Mouse (Mus musculus) kidney, adult 2 months (tissue): Measurements from ENCODE around the gene Ptprn.

ENCODE experiments used
- CTCF ChIP-seq: fragments of 200-500 bp; conservative IDR thresholded peaks from 2 replicates; pipeline ENCODE4 v1.5.1; 2011; ENCODE audit warnings: low read depth, mild to moderate bottlenecking, control low read depth, low read length, moderate library complexity, mixed read lengths; ENCODE audit not compliant: insufficient read depth, insufficient read length
- POLR2A ChIP-seq: fragments of 200-500 bp; IDR thresholded peaks from one replicate; pipeline ENCODE4 v1.6.1; 2011; ENCODE audit warnings: low read depth, low read length, control low read depth

- TF ChIP-seq POLR2A (no peak), CTCF (no peak)
These were observed 12.0 kb downstream of the Ptprn start for GRCm38 (mm10) chr1:75252308-75252707.
